In the genomic region with DNA sequence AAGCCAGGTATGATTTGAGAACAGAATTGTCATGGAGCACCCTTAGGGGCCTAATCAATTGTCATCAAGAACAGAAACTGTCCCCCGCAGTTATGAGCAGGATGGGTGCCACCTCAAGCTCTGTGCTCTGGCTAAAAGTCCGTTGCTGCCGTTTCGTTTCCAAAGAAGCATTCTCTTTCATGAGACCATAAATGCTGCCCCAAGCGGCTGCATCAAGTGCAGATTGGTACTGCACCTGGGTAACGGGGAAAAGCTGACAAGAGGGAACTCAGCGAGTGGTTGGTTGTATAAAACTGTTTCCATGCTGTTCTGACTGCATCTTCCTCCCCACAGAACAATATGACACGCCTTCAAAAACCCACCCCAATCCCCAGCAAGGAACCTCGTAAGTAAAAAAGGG, we compare ENCODE assay signal across 22 mouse cellular contexts.
DNase-seq lines count a peak whose midpoint lies in the region; ATAC-seq and TF ChIP-seq lines count a peak whose summit lies in the region.
"Had no signal": no experiment of that assay in that cellular context is flagged by ENCODE, and none has a peak within 500 bp of the region (broad histone marks: within the 10 kb centered on the region; RNA-seq: fewer than 3 reads in every experiment).

No protein-coding gene starts in this region.

- WGBS in hindbrain, embryonic 11.5 days: 91% methylated on average over 9 of the region's 9 CpGs
- WGBS in hindbrain, embryonic 14.5 days: 85% methylated on average over 9 of the region's 9 CpGs
- 80% methylated on average over 9 of the region's 9 CpGs for WGBS in midbrain, postnatal 0 days
- 88% methylated on average over 9 of the region's 9 CpGs for WGBS in midbrain, embryonic 11.5 days

- TF ChIP-seq CTCF in midbrain, postnatal 0 days (IDR thresholded peaks at IDR 0.05): peak; percentile 31

- ATAC-seq in frontal cortex, adult (ENCODE audit: low TSS enrichment): peak; percentile 78
- peak; percentile 12; the same call in 1 of the 2 replicates for ATAC-seq in hindbrain, embryonic 11.5 days (ENCODE audit: low FRiP score)
- no peak for ATAC-seq in hindbrain, embryonic 14.5 days (ENCODE audit: low FRiP score)
- no peak for ATAC-seq in midbrain, postnatal 0 days (ENCODE audit: low FRiP score)
- no peak for ATAC-seq in midbrain, embryonic 11.5 days (ENCODE audit: low FRiP score)
- ATAC-seq: intestine, embryonic 16.5 days had no signal

- no peak overlapping the region for H3K4me3 ChIP-seq in hindbrain, embryonic 11.5 days (ENCODE audit: low read depth, low read length)
- no peak overlapping the region for H3K4me3 ChIP-seq in hindbrain, embryonic 14.5 days (replicated peaks; ENCODE audit: low read length)
- no peak overlapping the region for H3K4me3 ChIP-seq in midbrain, postnatal 0 days (ENCODE audit: low read depth, low read length)
- no peak overlapping the region for H3K4me3 ChIP-seq in midbrain, embryonic 11.5 days (ENCODE audit: low read depth, low read length)
- H3K4me3 ChIP-seq: embryonic facial prominence, embryonic 12.5 days; embryonic facial prominence, embryonic 15.5 days; forebrain, embryonic 13.5 days; hindbrain, embryonic 13.5 days had no signal

- no peaks in the 10 kb centered on the region for H3K4me1 ChIP-seq in hindbrain, embryonic 11.5 days (replicated peaks; ENCODE audit: control insufficient read depth, insufficient read depth, low read length)
- no peaks in the 10 kb centered on the region for H3K4me1 ChIP-seq in hindbrain, embryonic 14.5 days (replicated peaks; ENCODE audit: control insufficient read depth, insufficient read depth, low read length)
- no peaks in the 10 kb centered on the region for H3K4me1 ChIP-seq in midbrain, postnatal 0 days (ENCODE audit: insufficient read depth, low read length)
- no peaks in the 10 kb centered on the region for H3K4me1 ChIP-seq in midbrain, embryonic 11.5 days (ENCODE audit: control insufficient read depth, insufficient read depth, low read length)
- H3K4me1 ChIP-seq: forebrain, embryonic 13.5 days; hindbrain, embryonic 13.5 days had no signal

- H3K4me2 ChIP-seq in hindbrain, embryonic 11.5 days (replicated peaks; ENCODE audit: low read depth, low read length): no peak overlapping the region
- H3K4me2 ChIP-seq in hindbrain, embryonic 14.5 days (replicated peaks): no peak overlapping the region
- no peak overlapping the region for H3K4me2 ChIP-seq in midbrain, postnatal 0 days (ENCODE audit: low read depth, low read length, poor library complexity, severe bottlenecking)
- H3K4me2 ChIP-seq in midbrain, embryonic 11.5 days: no peak overlapping the region
- H3K4me2 ChIP-seq: embryonic facial prominence, embryonic 12.5 days; embryonic facial prominence, embryonic 15.5 days; forebrain, embryonic 13.5 days; heart, embryonic 11.5 days; hindbrain, embryonic 13.5 days had no signal

- H3K27ac ChIP-seq in hindbrain, embryonic 11.5 days (ENCODE audit: low read depth, low read length): no peak overlapping the region
- no peak overlapping the region for H3K27ac ChIP-seq in hindbrain, embryonic 14.5 days
- no peak overlapping the region for H3K27ac ChIP-seq in midbrain, postnatal 0 days (ENCODE audit: low read depth, low read length)
- H3K27ac ChIP-seq in midbrain, embryonic 11.5 days (ENCODE audit: low read depth, low read length): no peak overlapping the region
- H3K27ac ChIP-seq: embryonic facial prominence, embryonic 12.5 days; embryonic facial prominence, embryonic 15.5 days; forebrain, embryonic 13.5 days; hindbrain, embryonic 13.5 days; hindbrain, postnatal 0 days had no signal

- no peak for DNase-seq in frontal cortex, postnatal 10 days (ENCODE audit: low spot score in 2 of 2)
- no peak for DNase-seq in hindbrain, embryonic 11.5 days (ENCODE audit: low spot score)
- no peak for DNase-seq in hindbrain, embryonic 14.5 days (ENCODE audit: low spot score)
- no peak for DNase-seq in midbrain, postnatal 0 days (ENCODE audit: low spot score)
- no peak for DNase-seq in midbrain, embryonic 11.5 days (ENCODE audit: low spot score, missing footprints)
- no peak for DNase-seq in cerebellum, adult 18-20 months
- DNase-seq: adrenal gland, adult 2 months; adrenal gland, postnatal 14 days; B cell, adult 2 months; cerebellum, adult 11-12 months; cerebellum, adult 9-10 months; cerebellum, postnatal 14 days; gastrocnemius, postnatal 25 days; kidney, adult 18-20 months had no signal

- no peaks in the 10 kb centered on the region for H3K9me3 ChIP-seq in hindbrain, embryonic 11.5 days (ENCODE audit: control insufficient read depth, low read length)
- no peaks in the 10 kb centered on the region for H3K9me3 ChIP-seq in hindbrain, embryonic 14.5 days (ENCODE audit: control insufficient read depth, low read length)
- no peaks in the 10 kb centered on the region for H3K9me3 ChIP-seq in midbrain, postnatal 0 days (ENCODE audit: low read length)
- H3K9me3 ChIP-seq in midbrain, embryonic 11.5 days (ENCODE audit: control insufficient read depth, low read length): no peaks in the 10 kb centered on the region
- H3K9me3 ChIP-seq: embryonic facial prominence, embryonic 12.5 days; embryonic facial prominence, embryonic 15.5 days; forebrain, embryonic 13.5 days; hindbrain, embryonic 13.5 days had no signal

- H3K36me3 ChIP-seq in hindbrain, embryonic 11.5 days (ENCODE audit: control insufficient read depth, insufficient read depth, low read length): no peaks in the 10 kb centered on the region
- no peaks in the 10 kb centered on the region for H3K36me3 ChIP-seq in hindbrain, embryonic 14.5 days (replicated peaks; ENCODE audit: control insufficient read depth, insufficient read depth)
- H3K36me3 ChIP-seq in midbrain, postnatal 0 days (ENCODE audit: insufficient read depth, low read length): no peaks in the 10 kb centered on the region
- H3K36me3 ChIP-seq in midbrain, embryonic 11.5 days (ENCODE audit: control insufficient read depth, insufficient read depth, low read length): no peaks in the 10 kb centered on the region
- H3K36me3 ChIP-seq: embryonic facial prominence, embryonic 12.5 days; embryonic facial prominence, embryonic 15.5 days; hindbrain, embryonic 13.5 days had no signal

- no peaks in the 10 kb centered on the region for H3K27me3 ChIP-seq in hindbrain, embryonic 11.5 days (ENCODE audit: control insufficient read depth, insufficient read depth, low read length)
- H3K27me3 ChIP-seq in hindbrain, embryonic 14.5 days (ENCODE audit: control insufficient read depth, insufficient read depth, low read length): no peaks in the 10 kb centered on the region
- no peaks in the 10 kb centered on the region for H3K27me3 ChIP-seq in midbrain, postnatal 0 days (ENCODE audit: insufficient read depth, low read length)
- no peaks in the 10 kb centered on the region for H3K27me3 ChIP-seq in midbrain, embryonic 11.5 days (ENCODE audit: control insufficient read depth, insufficient read depth, low read length)
- H3K27me3 ChIP-seq: embryonic facial prominence, embryonic 12.5 days; embryonic facial prominence, embryonic 15.5 days; forebrain, embryonic 13.5 days; hindbrain, embryonic 13.5 days had no signal

- no peak overlapping the region for H3K9ac ChIP-seq in hindbrain, embryonic 11.5 days (ENCODE audit: low read depth, low read length)
- no peak overlapping the region for H3K9ac ChIP-seq in hindbrain, embryonic 14.5 days
- no peak overlapping the region for H3K9ac ChIP-seq in midbrain, postnatal 0 days (replicated peaks; ENCODE audit: low read length, poor library complexity, severe bottlenecking)
- no peak overlapping the region for H3K9ac ChIP-seq in midbrain, embryonic 11.5 days (ENCODE audit: low read length)
- H3K9ac ChIP-seq: embryonic facial prominence, embryonic 12.5 days; embryonic facial prominence, embryonic 15.5 days; forebrain, embryonic 13.5 days; hindbrain, embryonic 13.5 days had no signal

Comparison
In these comparisons a context has a peak if more than half of its experiments do, and no peak if none do; other contexts are left out.
1. ATAC-seq: peak in frontal cortex, adult (single experiment) and hindbrain, embryonic 11.5 days (single experiment); none in hindbrain, embryonic 14.5 days (single experiment), midbrain, postnatal 0 days (single experiment) and midbrain, embryonic 11.5 days (single experiment).